Mouse (Mus musculus) hindbrain, embryonic 12.5 days (tissue): ENCODE results near the gene Znhit2. TPM values are rescaled to one million over a fixed set of nuclear protein-coding genes. Genes with fewer than 3 reads are reported as not detected.

Experiments used
- ATAC-seq: fragments of 200-750 bp; cut with Nextera tagmentation; 2 replicates; pipeline ENCODE4 v1.8.0; 2017; ENCODE audit warnings: moderate TSS enrichment; ENCODE audit not compliant: low FRiP score
- H3K27ac ChIP-seq: fragments of 300-500 bp; sonication (generic); 2 replicates; pipeline ENCODE4 v1.5.1; 2016; ENCODE audit warnings: mild to moderate bottlenecking
- H3K27me3 ChIP-seq: fragments of 300-500 bp; sonication (generic); 2 replicates; pipeline ENCODE4 v1.6.1; 2016; ENCODE audit warnings: mild to moderate bottlenecking
- H3K36me3 ChIP-seq: fragments of 300-500 bp; sonication (generic); 2 replicates; pipeline ENCODE4 v1.6.1; 2016; ENCODE audit warnings: mild to moderate bottlenecking
- H3K4me1 ChIP-seq: fragments of 300-500 bp; sonication (generic); 2 replicates; pipeline ENCODE4 v1.6.1; 2016
- H3K4me2 ChIP-seq: fragments of 300-500 bp; sonication (generic); replicated peaks from 2 replicates; pipeline ENCODE4 v1.6.1; 2016; ENCODE audit warnings: mild to moderate bottlenecking
- H3K4me3 ChIP-seq: fragments of 300-500 bp; sonication (generic); 2 replicates; pipeline ENCODE4 v1.5.1; 2016; ENCODE audit warnings: mild to moderate bottlenecking
- H3K9ac ChIP-seq: fragments of 300-500 bp; sonication (generic); 2 replicates; pipeline ENCODE4 v1.6.1; 2016; ENCODE audit warnings: mild to moderate bottlenecking, moderate library complexity
- H3K9me3 ChIP-seq: fragments of 300-500 bp; sonication (generic); replicated peaks from 2 replicates; pipeline ENCODE4 v1.6.1; 2016; ENCODE audit warnings: mild to moderate bottlenecking
- WGBS: fragments of 180-500 bp; shearing (Covaris S2); methylation state at CpG from one replicate; pipeline ENCODE4 v1.1.7; 2016; 5-methylcytosine and 5-hydroxymethylcytosine counted together
- polyA plus RNA-seq: library from polyadenylated mRNA; unstranded; fragments of >200 nt; fragmentation: Nextera tagmentation; extraction: Ambion mirVana; gene quantifications from 2 replicates; pipeline ENCODE4 v1.2.1, GENCODE M21; 2016

Gene Znhit2
- polyA plus RNA-seq, 1 experiment from 2014 or later, result 34.4 TPM

- peak overlapping the region; percentile 93 for H3K27ac ChIP-seq
- peak overlapping the region; percentile 96 for H3K4me2 ChIP-seq
- no peaks in the 10 kb centered on the region for H3K27me3 ChIP-seq
- peak; percentile 78 for ATAC-seq
- H3K9ac ChIP-seq, result peak overlapping the region; percentile 78
- H3K36me3 ChIP-seq, result peaks cover 28% of the 10 kb centered on the region
- peaks cover 43% of the 10 kb centered on the region for H3K4me1 ChIP-seq
- 1% methylated on average over 30 of the region's 30 CpGs for WGBS
- H3K9me3 ChIP-seq, result no peaks in the 10 kb centered on the region
- peak overlapping the region; percentile 51 for H3K4me3 ChIP-seq
Measured at GRCm38 (mm10) chr19:6067011-6067723, 6.2 kb downstream of the Znhit2 start.

- 7% methylated on average over 33 of the region's 33 CpGs for WGBS
- peak within 1 kb of the TSS; percentile 93 for H3K27ac ChIP-seq
- peak; percentile 91 for ATAC-seq
- H3K27me3 ChIP-seq, result no peaks in the 10 kb centered on the region
- H3K4me2 ChIP-seq, result peak within 1 kb of the TSS; percentile 96
- no peaks in the 10 kb centered on the region for H3K9me3 ChIP-seq
- H3K4me1 ChIP-seq, result peaks cover 36% of the 10 kb centered on the region
- peak within 1 kb of the TSS; percentile 51 for H3K4me3 ChIP-seq
- H3K36me3 ChIP-seq, result peaks cover 31% of the 10 kb centered on the region
- peak within 1 kb of the TSS; percentile 78 for H3K9ac ChIP-seq
Measured at GRCm38 (mm10) chr19:6067724-6068415, 6.9 kb downstream of the Znhit2 start, which contains the start of gene Tm7sf2. Tm7sf2 (minus strand) TSS chr19:6068373.

- no peak overlapping the region for H3K27ac ChIP-seq
Measured at GRCm38 (mm10) chr19:6068951-6069350, 8.0 kb downstream of the Znhit2 start.

GRCm38 (mm10) chr19:6069851-6070250 is 8.9 kb downstream of the Znhit2 start:
- Histone ChIP-seq H3K9me3 (no peaks in the 10 kb centered on the region), H3K4me3 (no peak overlapping the region), H3K27ac (no peak overlapping the region), H3K4me1 (peaks cover 28% of the 10 kb centered on the region), H3K36me3 (peaks cover 38% of the 10 kb centered on the region), H3K9ac (no peak overlapping the region), H3K27me3 (no peaks in the 10 kb centered on the region), H3K4me2 (no peak overlapping the region)
- ATAC-seq, result no peak
- WGBS, result 94% methylated on average over 10 of the region's 10 CpGs

More at GRCm38 (mm10) chr19:6068951-6069350, 8.0 kb downstream of the Znhit2 start:
- Histone ChIP-seq H3K36me3 (peaks cover 31% of the 10 kb centered on the region), H3K9me3 (no peaks in the 10 kb centered on the region), H3K27me3 (no peaks in the 10 kb centered on the region), H3K4me2 (no peak overlapping the region), H3K4me3 (no peak overlapping the region), H3K4me1 (peaks cover 28% of the 10 kb centered on the region), H3K9ac (no peak overlapping the region)
- ATAC-seq, result no peak
- 85% methylated on average over 4 of the region's 4 CpGs for WGBS

- WGBS, result 88% methylated on average over 31 of the region's 31 CpGs
- Histone ChIP-seq H3K27ac (no peak overlapping the region), H3K9ac (no peak overlapping the region), H3K4me3 (no peak overlapping the region), H3K36me3 (peaks cover 38% of the 10 kb centered on the region), H3K4me1 (peaks cover 35% of the 10 kb centered on the region), H3K4me2 (no peak overlapping the region), H3K27me3 (no peaks in the 10 kb centered on the region), H3K9me3 (no peaks in the 10 kb centered on the region)
- ATAC-seq, result no peak
Measured at GRCm38 (mm10) chr19:6070571-6071250, 9.7 kb downstream of the Znhit2 start.

GRCm38 (mm10) chr19:6071261-6071660 is 10.3 kb downstream of the Znhit2 start:
- peaks cover 38% of the 10 kb centered on the region for H3K36me3 ChIP-seq
- WGBS, result 95% methylated on average over 19 of the region's 19 CpGs
- H3K27ac ChIP-seq, result no peak overlapping the region
- H3K4me3 ChIP-seq, result no peak overlapping the region
- H3K27me3 ChIP-seq, result no peaks in the 10 kb centered on the region
- no peak overlapping the region for H3K9ac ChIP-seq
- ATAC-seq, result no peak
- no peaks in the 10 kb centered on the region for H3K9me3 ChIP-seq
- no peak overlapping the region for H3K4me2 ChIP-seq
- peaks cover 35% of the 10 kb centered on the region for H3K4me1 ChIP-seq

GRCm38 (mm10) chr19:6073889-6074288 is 12.9 kb downstream of the Znhit2 start:
- H3K36me3 ChIP-seq, result peaks cover 36% of the 10 kb centered on the region
- H3K9ac ChIP-seq, result no peak overlapping the region
- H3K4me2 ChIP-seq, result no peak overlapping the region
- peaks cover 22% of the 10 kb centered on the region for H3K4me1 ChIP-seq
- no peaks in the 10 kb centered on the region for H3K9me3 ChIP-seq
- WGBS, result 95% methylated on average over 5 of the region's 5 CpGs
- no peak overlapping the region for H3K27ac ChIP-seq
- no peak for ATAC-seq
- H3K27me3 ChIP-seq, result no peaks in the 10 kb centered on the region
- no peak overlapping the region for H3K4me3 ChIP-seq

GRCm38 (mm10) chr19:6076564-6077393 is 15.8 kb downstream of the Znhit2 start, which contains the start of gene Vps51:
Vps51 (minus strand) TSS chr19:6077231.
- Histone ChIP-seq H3K9ac (peak within 1 kb of the TSS; percentile 74), H3K36me3 (peaks cover 36% of the 10 kb centered on the region), H3K4me2 (peak within 1 kb of the TSS; percentile 87), H3K4me3 (peak within 1 kb of the TSS; percentile 72), H3K9me3 (no peaks in the 10 kb centered on the region), H3K4me1 (peaks cover 22% of the 10 kb centered on the region), H3K27ac (peak within 1 kb of the TSS; percentile 88), H3K27me3 (no peaks in the 10 kb centered on the region)
- 1% methylated on average over 33 of the region's 33 CpGs for WGBS
- ATAC-seq, result peak; percentile 87

GRCm38 (mm10) chr19:6079983-6080480 is 19.0 kb downstream of the Znhit2 start, which contains the start of gene Tmem262:
Tmem262 (plus strand) TSS chr19:6080033.
- Histone ChIP-seq H3K27me3 (no peaks in the 10 kb centered on the region), H3K36me3 (peaks cover 29% of the 10 kb centered on the region), H3K9ac (no peak within 1 kb of the TSS; the same call in 1 of the 2 replicates), H3K4me2 (no peak within 1 kb of the TSS), H3K27ac (no peak within 1 kb of the TSS), H3K4me3 (no peak within 1 kb of the TSS), H3K9me3 (no peaks in the 10 kb centered on the region), H3K4me1 (peaks cover 33% of the 10 kb centered on the region)
- no peak for ATAC-seq
- 93% methylated on average over 12 of the region's 12 CpGs for WGBS

- H3K9ac ChIP-seq, result no peak within 1 kb of the TSS
- peaks cover 30% of the 10 kb centered on the region for H3K36me3 ChIP-seq
- no peak for ATAC-seq
- H3K9me3 ChIP-seq, result no peaks in the 10 kb centered on the region
- WGBS, result 87% methylated on average over 9 of the region's 9 CpGs
- no peak within 1 kb of the TSS; the same call in 1 of the 2 replicates for H3K4me2 ChIP-seq
- H3K27me3 ChIP-seq, result no peaks in the 10 kb centered on the region
- H3K4me3 ChIP-seq, result no peak within 1 kb of the TSS
- peaks cover 22% of the 10 kb centered on the region for H3K4me1 ChIP-seq
- H3K27ac ChIP-seq, result no peak within 1 kb of the TSS
Measured at GRCm38 (mm10) chr19:6082156-6082555, 21.2 kb downstream of the Znhit2 start, which contains the start of gene Gm28374. Gm28374 (minus strand) TSS chr19:6082256.

- Histone ChIP-seq H3K27ac (0 out of 2 replicates have a peak within 1 kb of the TSS, but pooled peaks have one; percentile 55), H3K4me3 (peak within 1 kb of the TSS; percentile 78), H3K9ac (peak within 1 kb of the TSS; percentile 76), H3K9me3 (no peaks in the 10 kb centered on the region), H3K4me1 (peaks cover 18% of the 10 kb centered on the region), H3K27me3 (no peaks in the 10 kb centered on the region), H3K4me2 (peak within 1 kb of the TSS; percentile 96), H3K36me3 (peaks cover 43% of the 10 kb centered on the region)
- under 1% methylated on average over 58 of the region's 58 CpGs for WGBS
- peak; percentile 90 for ATAC-seq
Measured at GRCm38 (mm10) chr19:6084478-6085248, 23.7 kb downstream of the Znhit2 start, which contains the start of the genes Zfpl1 and Cdca5. Zfpl1 (minus strand) TSS chr19:6084956. Cdca5 (plus strand) TSS chr19:6084983.
